Mouse (Mus musculus) bone marrow macrophage, adult 2 months (primary cell): Measurements from ENCODE around the gene Cry2.

ENCODE experiments used
- CTCF ChIP-seq: IDR thresholded peaks from 2 replicates; pipeline ENCODE4 v1.5.1; 2012; ENCODE audit warnings: low read depth, mild to moderate bottlenecking, low read length, moderate library complexity
- POLR2A ChIP-seq: IDR thresholded peaks from 2 replicates; pipeline ENCODE4 v1.6.1; 2012; ENCODE audit warnings: mild to moderate bottlenecking, low read depth, low read length, borderline replicate concordance

DNA sequence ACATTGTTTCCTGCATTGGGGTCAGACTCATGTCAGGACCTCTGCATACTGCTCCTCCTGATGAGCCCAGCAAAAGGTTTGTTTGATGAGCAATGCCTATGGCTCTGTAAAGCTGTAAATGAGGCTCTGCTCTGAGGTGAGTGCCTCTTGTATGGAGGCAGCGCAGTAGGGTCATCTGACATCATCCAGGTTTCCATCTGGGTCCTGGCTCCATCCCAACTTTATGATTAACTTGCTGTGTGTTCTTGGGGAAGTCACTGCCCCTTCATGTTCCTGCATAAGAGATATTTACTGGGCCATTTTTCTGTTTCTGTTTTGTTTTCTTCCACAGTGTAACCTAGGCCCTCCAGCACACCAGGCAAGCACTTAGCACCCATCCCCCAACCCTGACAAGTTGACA lies 36.4 kb downstream of the Cry2 start:
- no peak for TF ChIP-seq POLR2A
- TF ChIP-seq CTCF: no peak
